Mouse (Mus musculus): ENCODE results near the gene Spata5. TPM values are rescaled to one million over a fixed set of nuclear protein-coding genes. Genes with fewer than 3 reads are reported as not detected.
"Not testable (repeated sequence)": the region's sequence is repeated elsewhere in the genome, so short reads cannot be mapped to it uniquely, and the experiment has no call there.

Spata5 gene
- polyA plus RNA-seq, 1 experiment from 2014 or later = 32.4 TPM

- H3K9me3 ChIP-seq (ENCODE audit: control insufficient read depth, low read length) = no peaks in the 10 kb centered on the region
- WGBS = 35% methylated on average over 2 of the region's 2 CpGs
- no peak overlapping the region for H3K4me3 ChIP-seq (ENCODE audit: low read depth, low read length)
- H3K4me2 ChIP-seq (ENCODE audit: low read depth, low read length) = no peak overlapping the region
- no peaks in the 10 kb centered on the region for H3K4me1 ChIP-seq (ENCODE audit: control insufficient read depth, insufficient read depth, low read length)
- ATAC-seq (ENCODE audit: low read depth) = no peak
- no peaks in the 10 kb centered on the region for H3K36me3 ChIP-seq (ENCODE audit: control insufficient read depth, insufficient read depth, low read length)
- H3K9ac ChIP-seq (replicated peaks; ENCODE audit: low read depth, low read length) = no peak overlapping the region
- H3K27ac ChIP-seq (ENCODE audit: low read depth, low read length) = no peak overlapping the region
- H3K27me3 ChIP-seq (ENCODE audit: control insufficient read depth, insufficient read depth, low read length) = no peaks in the 10 kb centered on the region
Observed at GRCm38 (mm10) chr3:37515485-37515884, 95.8 kb downstream of the Spata5 start.

- no peaks in the 10 kb centered on the region for H3K36me3 ChIP-seq (ENCODE audit: control insufficient read depth, insufficient read depth, low read length)
- H3K9ac ChIP-seq (replicated peaks; ENCODE audit: low read depth, low read length) = no peak overlapping the region
- 90% methylated on average over 2 of the region's 2 CpGs for WGBS
- no peaks in the 10 kb centered on the region for H3K9me3 ChIP-seq (ENCODE audit: control insufficient read depth, low read length)
- ATAC-seq (ENCODE audit: low read depth) = no peak
- no peak overlapping the region for H3K27ac ChIP-seq (ENCODE audit: low read depth, low read length)
- no peak overlapping the region for H3K4me3 ChIP-seq (ENCODE audit: low read depth, low read length)
- H3K27me3 ChIP-seq (ENCODE audit: control insufficient read depth, insufficient read depth, low read length) = no peaks in the 10 kb centered on the region
- no peaks in the 10 kb centered on the region for H3K4me1 ChIP-seq (ENCODE audit: control insufficient read depth, insufficient read depth, low read length)
- H3K4me2 ChIP-seq (ENCODE audit: low read depth, low read length) = no peak overlapping the region
Observed at GRCm38 (mm10) chr3:37516379-37516778, 96.7 kb downstream of the Spata5 start.

GRCm38 (mm10) chr3:37518611-37519010 is 98.9 kb downstream of the Spata5 start:
- H3K27ac ChIP-seq (ENCODE audit: low read depth, low read length) = no peak overlapping the region
- no peak overlapping the region for H3K9ac ChIP-seq (replicated peaks; ENCODE audit: low read depth, low read length)
- H3K9me3 ChIP-seq (ENCODE audit: control insufficient read depth, low read length) = no peaks in the 10 kb centered on the region
- no peaks in the 10 kb centered on the region for H3K27me3 ChIP-seq (ENCODE audit: control insufficient read depth, insufficient read depth, low read length)
- no peaks in the 10 kb centered on the region for H3K36me3 ChIP-seq (ENCODE audit: control insufficient read depth, insufficient read depth, low read length)
- ATAC-seq (ENCODE audit: low read depth) = no peak
- H3K4me3 ChIP-seq (ENCODE audit: low read depth, low read length) = no peak overlapping the region
- no peaks in the 10 kb centered on the region for H3K4me1 ChIP-seq (ENCODE audit: control insufficient read depth, insufficient read depth, low read length)
- no peak overlapping the region for H3K4me2 ChIP-seq (ENCODE audit: low read depth, low read length)

- H3K27me3 ChIP-seq (ENCODE audit: control insufficient read depth, insufficient read depth, low read length) = no peaks in the 10 kb centered on the region
- H3K36me3 ChIP-seq (ENCODE audit: control insufficient read depth, insufficient read depth, low read length) = no peaks in the 10 kb centered on the region
- H3K4me3 ChIP-seq (ENCODE audit: low read depth, low read length) = no peak overlapping the region
- no peaks in the 10 kb centered on the region for H3K9me3 ChIP-seq (ENCODE audit: control insufficient read depth, low read length)
- H3K9ac ChIP-seq (replicated peaks; ENCODE audit: low read depth, low read length) = no peak overlapping the region
- H3K27ac ChIP-seq (ENCODE audit: low read depth, low read length) = no peak overlapping the region
- 78% methylated on average over 3 of the region's 3 CpGs for WGBS
- no peaks in the 10 kb centered on the region for H3K4me1 ChIP-seq (ENCODE audit: control insufficient read depth, insufficient read depth, low read length)
- ATAC-seq (ENCODE audit: low read depth) = no peak
- H3K4me2 ChIP-seq (ENCODE audit: low read depth, low read length) = no peak overlapping the region
Observed at GRCm38 (mm10) chr3:37520334-37521023, 100.8 kb downstream of the Spata5 start.

DNA sequence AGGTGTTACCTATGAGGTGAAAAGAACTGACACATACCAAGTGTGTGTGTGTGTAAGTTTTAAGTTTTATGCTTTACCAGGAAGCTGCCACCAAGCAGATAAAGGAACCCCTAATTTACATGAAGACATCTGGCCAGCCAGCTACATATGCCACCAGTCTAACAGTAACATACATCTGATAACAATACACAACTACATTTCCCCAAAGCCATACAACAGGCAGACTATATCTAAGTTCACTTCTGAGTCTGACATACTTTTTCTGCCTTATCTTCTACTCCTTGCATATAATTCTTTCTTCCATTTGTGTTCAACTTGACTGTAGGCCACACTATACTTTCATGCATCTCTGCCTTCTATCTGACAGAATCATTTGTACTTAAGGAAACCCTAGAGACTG is 112.4 kb downstream of the Spata5 start:
- no peaks in the 10 kb centered on the region for H3K36me3 ChIP-seq (ENCODE audit: control insufficient read depth, insufficient read depth, low read length)
- ATAC-seq (ENCODE audit: low read depth) = no peak
- H3K4me1 ChIP-seq (ENCODE audit: control insufficient read depth, insufficient read depth, low read length) = no peaks in the 10 kb centered on the region
- no peak overlapping the region for H3K27ac ChIP-seq (ENCODE audit: low read depth, low read length)
- H3K9me3 ChIP-seq (ENCODE audit: control insufficient read depth, low read length) = no peaks in the 10 kb centered on the region
- no peak overlapping the region for H3K9ac ChIP-seq (replicated peaks; ENCODE audit: low read depth, low read length)
- no peaks in the 10 kb centered on the region for H3K27me3 ChIP-seq (ENCODE audit: control insufficient read depth, insufficient read depth, low read length)
- no peak overlapping the region for H3K4me2 ChIP-seq (ENCODE audit: low read depth, low read length)
- no peak overlapping the region for H3K4me3 ChIP-seq (ENCODE audit: low read depth, low read length)

DNA sequence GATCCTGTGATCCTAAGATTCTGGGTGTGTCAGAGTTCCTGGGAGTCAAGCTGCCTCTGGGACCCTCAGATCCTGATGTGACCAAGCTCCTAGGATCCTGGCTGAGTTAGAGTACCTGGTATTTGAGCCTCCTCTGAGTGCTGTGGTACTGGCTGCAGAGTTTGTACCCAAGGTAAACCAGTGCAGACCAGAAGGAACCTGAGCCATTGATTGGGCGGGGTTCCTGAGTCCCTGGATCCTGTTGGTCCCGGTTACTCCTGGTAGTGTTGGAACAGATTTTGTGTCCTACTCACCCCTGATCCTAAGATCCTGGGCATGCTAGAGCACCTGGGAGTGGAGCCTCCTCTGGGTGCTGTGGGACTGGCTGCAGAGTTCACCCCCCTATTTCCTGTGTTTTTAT is 121.0 kb downstream of the Spata5 start:
- 98% methylated on average over 2 of the region's 2 CpGs for WGBS
- not testable (repeated sequence) for ATAC-seq (ENCODE audit: low read depth); H3K4me3 ChIP-seq (ENCODE audit: low read depth, low read length); H3K9me3 ChIP-seq (ENCODE audit: control insufficient read depth, low read length); H3K27me3 ChIP-seq (ENCODE audit: control insufficient read depth, insufficient read depth, low read length); H3K9ac ChIP-seq (replicated peaks; ENCODE audit: low read depth, low read length); H3K4me2 ChIP-seq (ENCODE audit: low read depth, low read length); H3K4me1 ChIP-seq (ENCODE audit: control insufficient read depth, insufficient read depth, low read length); H3K27ac ChIP-seq (ENCODE audit: low read depth, low read length); H3K36me3 ChIP-seq (ENCODE audit: control insufficient read depth, insufficient read depth, low read length)

DNA sequence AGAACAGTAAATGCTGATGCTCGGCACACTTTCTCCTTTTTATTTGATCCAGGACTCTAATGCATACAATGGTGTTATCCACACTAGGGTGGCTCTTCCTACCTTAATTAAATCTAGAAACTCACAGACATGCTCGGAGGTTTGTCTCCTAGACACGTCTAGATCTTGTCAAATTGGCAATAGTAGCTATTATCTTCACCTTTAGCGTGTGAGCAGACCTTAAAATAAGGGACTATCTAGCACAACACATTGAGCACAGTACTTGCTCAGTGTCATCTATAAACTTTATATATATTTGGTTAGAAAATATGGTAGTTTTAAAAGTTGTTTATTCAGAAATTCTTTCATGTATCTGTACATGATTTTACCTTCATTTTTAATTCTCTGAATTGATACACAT is 126.7 kb downstream of the Spata5 start:
- ATAC-seq (ENCODE audit: low read depth) = no peak
- H3K9me3 ChIP-seq (ENCODE audit: control insufficient read depth, low read length) = no peaks in the 10 kb centered on the region
- no peak overlapping the region for H3K4me2 ChIP-seq (ENCODE audit: low read depth, low read length)
- H3K27me3 ChIP-seq (ENCODE audit: control insufficient read depth, insufficient read depth, low read length) = no peaks in the 10 kb centered on the region
- H3K4me1 ChIP-seq (ENCODE audit: control insufficient read depth, insufficient read depth, low read length) = no peaks in the 10 kb centered on the region
- 92% methylated on average over 4 of the region's 4 CpGs for WGBS
- no peaks in the 10 kb centered on the region for H3K36me3 ChIP-seq (ENCODE audit: control insufficient read depth, insufficient read depth, low read length)
- H3K4me3 ChIP-seq (ENCODE audit: low read depth, low read length) = no peak overlapping the region
- H3K9ac ChIP-seq (replicated peaks; ENCODE audit: low read depth, low read length) = no peak overlapping the region
- H3K27ac ChIP-seq (ENCODE audit: low read depth, low read length) = no peak overlapping the region

GRCm38 (mm10) chr3:37550190-37550589 is 130.5 kb downstream of the Spata5 start:
- Histone ChIP-seq H3K27ac (ENCODE audit: low read depth, low read length) (no peak overlapping the region), H3K9ac (replicated peaks; ENCODE audit: low read depth, low read length) (no peak overlapping the region), H3K36me3 (ENCODE audit: control insufficient read depth, insufficient read depth, low read length) (no peaks in the 10 kb centered on the region), H3K27me3 (ENCODE audit: control insufficient read depth, insufficient read depth, low read length) (no peaks in the 10 kb centered on the region), H3K9me3 (ENCODE audit: control insufficient read depth, low read length) (no peaks in the 10 kb centered on the region), H3K4me1 (ENCODE audit: control insufficient read depth, insufficient read depth, low read length) (no peaks in the 10 kb centered on the region), H3K4me2 (ENCODE audit: low read depth, low read length) (no peak overlapping the region), H3K4me3 (ENCODE audit: low read depth, low read length) (no peak overlapping the region)
- no peak for ATAC-seq (ENCODE audit: low read depth)
- WGBS = 95% methylated on average over 3 of the region's 3 CpGs

DNA sequence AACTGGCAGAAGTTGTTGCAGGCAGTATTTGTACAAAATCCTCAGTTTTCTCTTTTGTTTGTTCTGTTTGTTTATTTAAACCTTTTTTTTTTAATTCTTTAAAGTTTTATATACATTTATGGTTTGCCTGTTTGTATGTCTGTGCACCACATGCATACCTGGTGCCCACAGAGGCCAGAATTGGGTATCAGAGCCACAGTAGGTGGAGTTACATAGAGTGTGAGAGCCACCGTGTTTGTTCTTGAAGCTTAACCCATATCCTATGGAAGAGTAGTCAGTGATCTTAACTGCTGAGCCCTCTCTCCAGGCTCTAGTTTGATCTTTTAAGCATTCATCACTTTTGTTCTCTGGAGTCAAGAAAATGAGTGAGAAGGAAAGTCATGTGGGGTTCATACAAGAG is 130.9 kb downstream of the Spata5 start:
- WGBS = 69% methylated on average over 1 of the region's 1 CpGs
- Histone ChIP-seq H3K9ac (replicated peaks; ENCODE audit: low read depth, low read length) (no peak overlapping the region), H3K4me1 (ENCODE audit: control insufficient read depth, insufficient read depth, low read length) (no peaks in the 10 kb centered on the region), H3K27me3 (ENCODE audit: control insufficient read depth, insufficient read depth, low read length) (no peaks in the 10 kb centered on the region), H3K4me2 (ENCODE audit: low read depth, low read length) (no peak overlapping the region), H3K9me3 (ENCODE audit: control insufficient read depth, low read length) (no peaks in the 10 kb centered on the region), H3K36me3 (ENCODE audit: control insufficient read depth, insufficient read depth, low read length) (no peaks in the 10 kb centered on the region), H3K27ac (ENCODE audit: low read depth, low read length) (no peak overlapping the region), H3K4me3 (ENCODE audit: low read depth, low read length) (no peak overlapping the region)
- ATAC-seq (ENCODE audit: low read depth) = no peak
